Mouse (Mus musculus) G1E-ER4 (cell line): ENCODE results near the gene Inpp5b. TPM values are rescaled to one million over a fixed set of nuclear protein-coding genes. Genes with fewer than 3 reads are reported as not detected.

ENCODE experiments used
- GATA1 ChIP-seq: IDR thresholded peaks from one replicate; pipeline ENCODE4 v1.8.0; 2012; ENCODE audit warnings: low read length, inconsistent platforms
- polyA plus RNA-seq: library from polyadenylated mRNA; stranded (reverse); fragments of >175 nt; gene quantifications from 2 replicates; pipeline ENCODE4 v1.2.3, GENCODE M21; 2012

Inpp5b gene
- polyA plus RNA-seq, 1 experiment, result 40.9 TPM

DNA sequence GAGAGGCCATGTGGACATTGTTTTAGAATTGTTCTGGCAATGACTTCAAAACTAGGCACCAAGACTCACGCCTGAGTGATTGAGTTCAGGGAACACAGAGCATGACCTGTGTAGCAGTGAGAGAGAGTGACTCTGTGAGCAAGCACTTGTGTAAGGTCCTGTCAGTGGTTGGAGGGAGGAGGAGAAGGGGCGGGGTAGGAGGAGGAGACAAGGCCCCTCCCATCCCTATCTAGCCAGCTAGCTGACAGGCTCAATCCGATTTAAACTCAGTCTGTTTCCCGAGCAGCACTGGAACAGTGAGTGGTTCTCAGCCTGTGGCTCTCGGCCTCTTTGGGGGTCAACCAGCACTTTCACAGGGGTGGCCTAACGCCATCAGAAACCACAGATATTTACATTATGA is 76.2 kb downstream of the Inpp5b start:
- TF ChIP-seq GATA1, result no peak

- no peak for TF ChIP-seq GATA1
These were observed 77.2 kb downstream of the Inpp5b start for GRCm38 (mm10) chr4:124818832-124819231.

DNA sequence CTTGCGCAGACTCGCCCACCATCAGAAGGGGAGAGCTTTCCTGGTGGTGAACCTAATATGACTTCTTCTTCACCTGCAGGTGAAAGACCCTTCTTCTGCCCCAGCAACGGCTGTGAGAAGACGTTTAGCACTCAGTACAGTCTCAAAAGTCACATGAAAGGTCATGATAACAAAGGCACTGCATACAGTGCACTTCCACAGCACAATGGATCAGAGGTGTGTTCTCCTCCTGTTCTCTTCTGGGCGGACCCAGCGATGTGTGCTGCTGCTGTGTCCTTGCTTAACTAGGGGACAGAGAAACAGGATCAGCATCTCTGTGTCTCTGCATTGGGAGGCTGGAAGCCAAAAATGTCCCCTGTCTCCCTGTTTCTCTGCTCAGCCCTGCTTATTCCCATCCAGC is 83.3 kb downstream of the Inpp5b start:
- no peak for TF ChIP-seq GATA1

DNA sequence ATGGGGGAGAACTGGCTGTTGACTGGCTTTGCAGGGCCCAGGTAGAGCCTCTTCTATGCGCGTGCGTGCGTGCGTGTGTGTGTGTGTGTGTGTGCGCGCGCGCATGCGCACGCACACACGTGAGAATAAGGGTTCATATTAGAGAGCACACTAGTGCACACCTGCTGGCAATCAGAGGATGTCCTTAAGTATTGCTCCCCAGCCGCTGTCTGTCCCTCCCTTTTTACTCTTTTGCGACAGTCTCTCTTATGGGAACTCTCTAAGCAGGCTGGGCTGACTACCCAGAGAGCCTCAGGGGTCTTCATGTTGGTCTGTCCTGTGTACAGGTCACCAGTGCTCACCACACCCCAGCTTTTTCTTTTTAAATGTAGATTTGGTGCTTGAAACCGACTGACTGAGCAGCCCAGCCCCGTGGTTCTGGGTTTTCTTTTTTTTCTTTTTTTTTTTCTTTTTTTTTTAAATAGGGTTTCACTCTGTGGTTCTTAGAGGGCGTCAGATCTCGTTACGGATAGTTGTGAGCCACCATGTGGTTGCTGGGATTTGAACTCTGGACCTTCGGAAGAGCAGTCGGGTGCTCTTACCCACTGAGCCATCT is 83.8 kb downstream of the Inpp5b start:
- no peak for TF ChIP-seq GATA1

DNA sequence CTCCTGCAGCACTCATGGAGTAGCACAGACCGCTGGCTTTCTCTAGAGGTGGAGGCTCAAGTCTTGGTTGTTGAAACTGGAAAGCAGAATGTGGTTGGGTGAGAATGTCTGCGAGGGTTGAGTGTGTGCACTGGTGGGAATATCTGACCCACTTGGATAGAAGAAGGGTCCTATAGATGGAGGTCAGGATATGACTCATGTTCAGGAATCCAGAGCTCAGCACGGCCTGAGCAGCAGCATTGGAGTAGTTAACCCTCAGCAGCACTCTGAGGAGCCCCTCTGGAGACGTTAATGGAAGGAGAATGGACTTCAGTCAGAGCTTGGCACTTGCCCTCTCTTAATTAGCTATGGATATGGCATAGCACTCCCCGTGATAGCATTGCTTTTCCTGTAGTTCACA is 88.0 kb downstream of the Inpp5b start:
- no peak for TF ChIP-seq GATA1

- TF ChIP-seq GATA1, result no peak
These were observed 91.1 kb downstream of the Inpp5b start for GRCm38 (mm10) chr4:124832796-124833195.

- no peak for TF ChIP-seq GATA1
These were observed 96.5 kb downstream of the Inpp5b start for GRCm38 (mm10) chr4:124838035-124838700.

DNA sequence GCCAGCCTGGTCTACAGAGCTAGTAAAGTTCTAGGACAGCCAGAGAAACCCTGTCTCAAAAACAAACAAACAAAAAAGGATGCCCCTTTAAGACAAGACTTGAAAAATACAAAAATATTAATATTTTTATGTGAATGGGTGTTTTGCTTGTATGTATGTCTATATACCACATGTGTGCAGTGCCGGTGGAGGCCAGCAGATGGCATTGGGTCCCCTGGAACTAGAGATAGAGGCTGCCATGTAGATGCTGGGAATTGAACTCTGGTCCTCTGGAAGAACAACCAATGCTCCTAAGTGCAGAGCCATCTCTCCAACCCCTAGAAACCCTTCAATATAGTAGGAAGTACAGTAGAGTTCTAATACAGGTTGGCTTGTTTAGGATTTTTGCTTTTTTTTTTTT is 99.3 kb downstream of the Inpp5b start:
- TF ChIP-seq GATA1, result no peak

GRCm38 (mm10) chr4:124843493-124843892 is 101.8 kb downstream of the Inpp5b start:
- TF ChIP-seq GATA1, result no peak

- no peak for TF ChIP-seq GATA1
These were observed 105.9 kb downstream of the Inpp5b start for GRCm38 (mm10) chr4:124847573-124847972.

DNA sequence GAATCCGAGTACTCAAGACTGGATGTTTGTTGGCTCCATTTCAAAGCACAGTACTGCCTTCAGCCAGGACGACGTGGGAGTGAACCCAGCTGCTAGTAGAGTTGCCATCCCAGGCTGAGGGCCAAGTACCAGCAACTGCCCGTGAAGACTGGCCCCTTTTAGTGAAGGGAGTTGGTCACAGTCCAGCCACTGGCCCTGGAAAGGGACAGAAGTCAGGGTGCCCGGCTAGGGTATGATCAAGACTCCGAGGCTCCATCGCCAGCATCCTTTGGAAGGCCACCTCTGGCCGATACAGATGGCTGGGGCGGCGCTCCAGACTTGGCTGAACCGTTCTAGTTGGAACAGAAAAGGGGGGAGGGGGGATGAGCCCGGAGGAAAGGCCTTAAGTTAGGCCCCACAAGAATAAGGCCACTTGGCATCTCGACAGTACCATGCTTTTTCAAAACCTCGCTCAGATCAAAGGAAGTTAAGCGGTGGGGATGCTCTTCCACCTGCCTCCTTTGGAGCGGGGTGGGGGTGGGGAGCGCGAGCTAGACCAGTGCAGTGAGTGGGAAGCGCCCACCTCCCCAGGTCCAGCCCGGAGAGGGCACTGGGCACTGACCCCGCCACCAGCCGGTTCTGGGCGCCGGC is 108.1 kb downstream of the Inpp5b start:
- TF ChIP-seq GATA1, result no peak

GRCm38 (mm10) chr4:124850261-124850913 is 108.7 kb downstream of the Inpp5b start, which contains the start of gene Yrdc:
TSS of gene Yrdc (plus strand) at chr4:124850679.
- no peak for TF ChIP-seq GATA1

Other genes with a start within 250 kb of the Inpp5b start
- gene 3100002H09Rik, start 131.0 kb upstream of the Inpp5b start, polyA plus RNA-seq, result not detected in 2 replicates
- not detected in 2 replicates for gene Pou3f1, start 85.0 kb upstream of the Inpp5b start, polyA plus RNA-seq
- gene Utp11, start 48.2 kb upstream of the Inpp5b start, polyA plus RNA-seq, result 10.1 and 14.1 TPM in 2 replicates
- gene Fhl3, start 41.1 kb upstream of the Inpp5b start, polyA plus RNA-seq, result 18.8 and 25.3 TPM in 2 replicates
- gene Sf3a3, start 27.1 kb upstream of the Inpp5b start, polyA plus RNA-seq, result 56.8 and 79.8 TPM in 2 replicates
- 6.9 and 7.6 TPM in 2 replicates for gene Mtf1, start 60.3 kb downstream of the Inpp5b start, polyA plus RNA-seq
- 19.9 and 24.9 TPM in 2 replicates for gene Yrdc, start 108.8 kb downstream of the Inpp5b start, polyA plus RNA-seq
- 34.7 and 41.4 TPM in 2 replicates for gene 1110065P20Rik, start 109.3 kb downstream of the Inpp5b start, polyA plus RNA-seq
- gene Maneal, start 120.3 kb downstream of the Inpp5b start, polyA plus RNA-seq, result not detected in 2 replicates
- not detected in 2 replicates for gene Epha10, start 139.0 kb downstream of the Inpp5b start, polyA plus RNA-seq
- gene 9930104L06Rik, start 195.2 kb downstream of the Inpp5b start, polyA plus RNA-seq, result 3.3 and 3.7 TPM in 2 replicates
- gene Cdca8, start 197.5 kb downstream of the Inpp5b start, polyA plus RNA-seq, result 166 and 199 TPM in 2 replicates
- not detected in 2 replicates for gene Rspo1, start 244.6 kb downstream of the Inpp5b start, polyA plus RNA-seq